ENCODE assay signal across 8 mouse cellular contexts in genomic region chr3:153831014-153831872, GRCm38 (mm10). TPM values are rescaled to one million over a fixed set of nuclear protein-coding genes. Genes with fewer than 3 reads are reported as not detected.
DNase-seq lines count a peak whose midpoint lies in the region; ATAC-seq and TF ChIP-seq lines count a peak whose summit lies in the region.

No protein-coding gene starts in this region.

- peak; percentile 98 for TF ChIP-seq CTCF in liver, embryonic 14.5 days (IDR thresholded peaks at IDR 0.05; ENCODE audit: low read depth)

- H3K27ac ChIP-seq in lung, embryonic 15.5 days = no peak overlapping the region
- no peak overlapping the region for H3K27ac ChIP-seq in heart, embryonic 13.5 days (replicated peaks)
- peak overlapping the region; percentile 72 for H3K27ac ChIP-seq in liver, embryonic 14.5 days

- ATAC-seq in lung, embryonic 15.5 days (ENCODE audit: borderline replicate concordance, extremely low read depth, low FRiP score, low TSS enrichment) = peak; percentile 64; the same call in 1 of the 2 replicates
- peak; percentile 37 for ATAC-seq in heart, embryonic 13.5 days (ENCODE audit: extremely low read depth, insufficient number of reproducible peaks, low FRiP score, low TSS enrichment)
- peak; percentile 86 for ATAC-seq in liver, embryonic 14.5 days (ENCODE audit: insufficient read depth)

- no peaks in the 10 kb centered on the region for H3K4me1 ChIP-seq in lung, embryonic 15.5 days
- peaks cover 26% of the 10 kb centered on the region; the same call in 1 of the 2 replicates for H3K4me1 ChIP-seq in heart, embryonic 13.5 days
- H3K4me1 ChIP-seq in liver, embryonic 14.5 days (replicated peaks; ENCODE audit: control insufficient read depth in 2 of 2, insufficient read depth in 2 of 2, low read length in 1 of 2) = peaks cover 34 to 46% of the 10 kb centered on the region in 2 experiments

- H3K9ac ChIP-seq in lung, embryonic 15.5 days = no peak overlapping the region
- no peak overlapping the region; the same call in 1 of the 2 replicates for H3K9ac ChIP-seq in heart, embryonic 13.5 days
- H3K9ac ChIP-seq in liver, embryonic 14.5 days (replicated peaks) = 0 out of 2 replicates have a peak overlapping the region, but pooled peaks have one; percentile 10

- no peak overlapping the region for H3K4me3 ChIP-seq in lung, embryonic 15.5 days
- H3K4me3 ChIP-seq in heart, embryonic 13.5 days = no peak overlapping the region
- no peak overlapping the region for H3K4me3 ChIP-seq in liver, embryonic 14.5 days (ENCODE audit: insufficient read depth in 1 of 2, low read depth in 2 of 2, low read length in 2 of 2)

- no peak for DNase-seq in lung, postnatal 25 days (ENCODE audit: low spot score)
- DNase-seq in cerebellum, adult 8-10 months = peak; percentile 78
- peak in 2 of 3 experiments; percentile 50 to 56 for DNase-seq in liver, embryonic 14.5 days (ENCODE audit: low read depth in 3 of 3, low spot score in 3 of 3)
- DNase-seq in thymus, postnatal 25 days = peak; percentile 38
- no peak for DNase-seq in right cerebral cortex, adult 2 months (ENCODE audit: low spot score in 2 of 2)
- no peak for DNase-seq in gastrocnemius, postnatal 14 days

- no peak overlapping the region for H3K4me2 ChIP-seq in lung, embryonic 15.5 days
- no peak overlapping the region for H3K4me2 ChIP-seq in heart, embryonic 13.5 days
- H3K4me2 ChIP-seq in liver, embryonic 14.5 days (ENCODE audit: low read depth) = peak overlapping the region; percentile 40; the same call in 1 of the 2 replicates

- WGBS in lung, embryonic 15.5 days = 72% methylated on average over 11 of the region's 11 CpGs
- WGBS in heart, embryonic 13.5 days = 68% methylated on average over 11 of the region's 11 CpGs
- WGBS in liver, embryonic 14.5 days (ENCODE audit: insufficient replicate concordance) = 37% methylated on average over 11 of the region's 11 CpGs

- intact Hi-C loops in gastrocnemius, postnatal 14 days (cut with DNase I; ENCODE audit: low total_unique reads) = no loop called here

- no peak for TF ChIP-seq EP300 in liver, embryonic 14.5 days (IDR thresholded peaks at IDR 0.05; ENCODE audit: low read depth)

- H3K27me3 ChIP-seq in lung, embryonic 15.5 days = no peaks in the 10 kb centered on the region
- H3K27me3 ChIP-seq in heart, embryonic 13.5 days (replicated peaks) = no peaks in the 10 kb centered on the region
- H3K27me3 ChIP-seq in liver, embryonic 14.5 days (ENCODE audit: control insufficient read depth, insufficient read depth, low read length) = no peaks in the 10 kb centered on the region

- H3K36me3 ChIP-seq in lung, embryonic 15.5 days = no peaks in the 10 kb centered on the region
- no peaks in the 10 kb centered on the region for H3K36me3 ChIP-seq in heart, embryonic 13.5 days
- H3K36me3 ChIP-seq in liver, embryonic 14.5 days (replicated peaks; ENCODE audit: control insufficient read depth, insufficient read depth, low read depth) = no peaks in the 10 kb centered on the region

- no peaks in the 10 kb centered on the region for H3K9me3 ChIP-seq in lung, embryonic 15.5 days
- no peaks in the 10 kb centered on the region for H3K9me3 ChIP-seq in heart, embryonic 13.5 days
- no peaks in the 10 kb centered on the region for H3K9me3 ChIP-seq in liver, embryonic 14.5 days (ENCODE audit: control insufficient read depth, low read length)

RNA-seq across cellular contexts. Expression of gene Asb17, which starts 12.8 kb away (rescaled TPM):
- polyA plus RNA-seq in lung, embryonic 15.5 days (2015; fragmentation: Nextera tagmentation; extraction: Ambion mirVana) = 0.05 and 0.08 TPM in 2 replicates
- 0.23 and 0.37 TPM in 2 replicates for polyA plus RNA-seq in heart, embryonic 13.5 days (2015; fragmentation: Nextera tagmentation; extraction: Ambion mirVana)
- 0.88 and 1.4 TPM in 2 replicates for polyA plus RNA-seq in liver, embryonic 14.5 days (2012; rRNA removed)
- 3.9 and 5.8 TPM in 2 replicates for polyA plus RNA-seq in liver, embryonic 14.5 days (2014; fragmentation: Nextera tagmentation; extraction: Ambion mirVana)
- total RNA-seq in gastrocnemius, postnatal 14 days (2021) = not detected

Comparison
In these comparisons a context has a peak if more than half of its experiments do, and no peak if none do; other contexts are left out.
1. DNase-seq: peak in cerebellum, adult 8-10 months (single experiment), liver, embryonic 14.5 days (2 of 3) and thymus, postnatal 25 days (single experiment); none in lung, postnatal 25 days (single experiment), right cerebral cortex, adult 2 months (0 of 2) and gastrocnemius, postnatal 14 days (single experiment).
2. Peak in every context shown above with its lines, with median percentiles within 50 percentile points of each other: ATAC-seq.